Mouse (Mus musculus) cerebellum, adult 11-12 months (tissue): ENCODE measurements around the gene Cox19.

ENCODE experiments used
- DNase-seq: peaks from one replicate; pipeline ENCODE4 v3.0.0; 2022

The Cox19 gene

GRCm38 (mm10) chr5:139381586-139382513 lies 30.6 kb upstream of the Cox19 start:
- DNase-seq = no peak

GRCm38 (mm10) chr5:139380385-139381248 lies 29.4 kb upstream of the Cox19 start:
- DNase-seq = peak; percentile 93

GRCm38 (mm10) chr5:139379771-139380384 lies 28.7 kb upstream of the Cox19 start:
- DNase-seq = no peak

- DNase-seq = peak; percentile 52
Measured at GRCm38 (mm10) chr5:139378986-139379629, 27.9 kb upstream of the Cox19 start.

- no peak for DNase-seq
Measured at GRCm38 (mm10) chr5:139378271-139378556, 27.0 kb upstream of the Cox19 start.

GRCm38 (mm10) chr5:139377468-139378270 lies 26.5 kb upstream of the Cox19 start, which contains the start of gene Gpr146:
Gene Gpr146 (plus strand): TSS chr5:139377697.
- DNase-seq = no peak

GRCm38 (mm10) chr5:139374841-139375240 lies 23.6 kb upstream of the Cox19 start:
- DNase-seq = no peak

- DNase-seq = no peak
Measured at GRCm38 (mm10) chr5:139373889-139374444, 22.7 kb upstream of the Cox19 start.

- no peak for DNase-seq
Measured at GRCm38 (mm10) chr5:139373126-139373525, 21.9 kb upstream of the Cox19 start.

- DNase-seq = peak; percentile 87
Measured at GRCm38 (mm10) chr5:139371631-139372401, 20.6 kb upstream of the Cox19 start.

- DNase-seq = no peak
Measured at GRCm38 (mm10) chr5:139371118-139371517, 19.9 kb upstream of the Cox19 start.

- DNase-seq = no peak
Measured at GRCm38 (mm10) chr5:139370336-139370735, 19.1 kb upstream of the Cox19 start.

GRCm38 (mm10) chr5:139368638-139369320 lies 17.6 kb upstream of the Cox19 start:
- no peak for DNase-seq

GRCm38 (mm10) chr5:139367884-139368458 lies 16.8 kb upstream of the Cox19 start:
- no peak for DNase-seq

GRCm38 (mm10) chr5:139366484-139366883 lies 15.3 kb upstream of the Cox19 start:
- DNase-seq = no peak

GRCm38 (mm10) chr5:139365827-139366226 lies 14.6 kb upstream of the Cox19 start:
- no peak for DNase-seq

- no peak for DNase-seq
Measured at GRCm38 (mm10) chr5:139364911-139365571, 13.8 kb upstream of the Cox19 start.

GRCm38 (mm10) chr5:139364260-139364910 lies 13.2 kb upstream of the Cox19 start:
- peak; percentile 82 for DNase-seq

GRCm38 (mm10) chr5:139363858-139364257 lies 12.6 kb upstream of the Cox19 start:
- no peak for DNase-seq
